Mouse (Mus musculus) neural tube, embryonic 15.5 days (tissue): ENCODE measurements around the gene Spata17. TPM values are rescaled to one million over a fixed set of nuclear protein-coding genes. Genes with fewer than 3 reads are reported as not detected.

Source experiments
- ATAC-seq: fragments of 200-750 bp; cut with Nextera tagmentation; 2 replicates; pipeline ENCODE4 v1.8.0; 2017; ENCODE audit warnings: mild to moderate bottlenecking, moderate TSS enrichment, moderate library complexity; ENCODE audit not compliant: low FRiP score
- H3K27ac ChIP-seq: fragments of 300-500 bp; sonication (generic); replicated peaks from 2 replicates; pipeline ENCODE4 v1.5.1; 2015; ENCODE audit warnings: mild to moderate bottlenecking, inconsistent platforms
- H3K27me3 ChIP-seq: fragments of 300-500 bp; sonication (generic); replicated peaks from 2 replicates; pipeline ENCODE4 v1.6.1; 2015; ENCODE audit warnings: inconsistent platforms
- H3K36me3 ChIP-seq: fragments of 300-500 bp; sonication (generic); 2 replicates; pipeline ENCODE4 v1.6.1; 2015; ENCODE audit warnings: inconsistent platforms
- H3K4me1 ChIP-seq: fragments of 300-500 bp; sonication (generic); 2 replicates; pipeline ENCODE4 v1.6.1; 2015; ENCODE audit warnings: inconsistent platforms
- H3K4me2 ChIP-seq: fragments of 300-500 bp; sonication (generic); 2 replicates; pipeline ENCODE4 v1.6.1; 2015; ENCODE audit warnings: inconsistent platforms, mild to moderate bottlenecking, moderate library complexity
- H3K4me3 ChIP-seq: fragments of 300-500 bp; sonication (generic); replicated peaks from 2 replicates; pipeline ENCODE4 v1.5.1; 2015; ENCODE audit warnings: mild to moderate bottlenecking, inconsistent platforms
- H3K9ac ChIP-seq: fragments of 300-500 bp; sonication (generic); replicated peaks from 2 replicates; pipeline ENCODE4 v1.6.1; 2015; ENCODE audit warnings: mild to moderate bottlenecking, inconsistent platforms
- H3K9me3 ChIP-seq: fragments of 300-500 bp; sonication (generic); replicated peaks from 2 replicates; pipeline ENCODE4 v1.6.1; 2016; ENCODE audit warnings: inconsistent platforms
- WGBS: fragments of 180-500 bp; shearing (Covaris S2); methylation state at CpG from one replicate; pipeline ENCODE4 v1.1.7; 2015; ENCODE audit warnings: mixed read lengths; 5-methylcytosine and 5-hydroxymethylcytosine counted together
- polyA plus RNA-seq: library from polyadenylated mRNA; unstranded; fragments of >200 nt; fragmentation: Nextera tagmentation; extraction: Ambion mirVana; gene quantifications from 2 replicates; pipeline ENCODE4 v1.2.1, GENCODE M21; 2015

Spata17 gene
- 1.8 and 2.0 TPM in 2 replicates for polyA plus RNA-seq

DNA sequence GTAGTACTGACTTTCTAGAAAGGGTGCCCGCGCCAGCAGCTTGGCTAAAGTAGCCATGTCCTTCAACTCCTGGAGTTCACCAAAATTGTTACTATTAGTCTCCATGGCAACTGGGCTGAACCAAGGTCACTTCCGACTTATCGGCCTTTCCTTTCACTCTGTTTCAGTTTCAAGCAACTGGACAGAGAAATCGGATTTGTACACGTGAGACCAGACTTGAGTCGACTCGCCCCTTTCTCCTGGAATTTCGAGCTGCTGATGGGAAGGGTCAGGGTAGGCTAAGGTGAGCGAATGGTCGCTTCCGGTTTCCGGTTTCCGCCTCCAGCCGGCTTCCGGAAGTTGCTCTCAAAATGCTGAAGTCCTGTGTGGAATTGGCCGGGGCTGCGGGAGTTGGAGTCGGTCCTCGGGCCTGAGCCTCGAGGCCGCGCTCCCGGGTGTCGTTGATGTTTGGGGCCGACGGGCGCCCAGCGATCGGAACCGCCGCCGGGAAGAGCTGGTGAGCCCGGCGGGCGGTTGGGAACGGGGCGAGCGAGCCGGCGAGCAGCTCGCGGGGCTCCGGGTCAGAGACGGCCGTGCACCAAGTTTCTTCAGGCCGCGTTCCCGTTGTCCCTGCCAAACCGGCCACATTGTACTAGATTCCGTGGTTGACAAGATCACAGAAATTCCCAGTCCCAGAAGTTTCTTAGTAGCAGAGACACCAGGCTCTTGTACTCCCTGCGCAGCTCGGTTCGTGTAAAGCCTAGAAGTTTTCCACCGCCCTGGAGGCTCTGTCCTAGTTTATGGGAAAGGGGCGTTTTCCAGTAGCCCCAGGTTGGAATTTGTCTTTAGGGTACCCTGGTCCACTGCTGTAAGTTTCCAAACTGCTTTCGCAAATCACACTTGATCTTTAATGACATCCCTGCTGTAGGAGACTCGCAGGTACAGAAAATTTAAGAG is at the start of gene Spata17, which contains the start of gene Gpatch2:
Gene Spata17, minus strand, starts transcription at position 285 of the 936 bp plus-strand sequence.
Gene Gpatch2, plus strand, starts transcription at position 328 of the 936 bp plus-strand sequence.
- under 1% methylated on average over 58 of the region's 58 CpGs for WGBS
- Histone ChIP-seq H3K27ac (peak within 1 kb of the TSS; percentile 84), H3K27me3 (no peaks in the 10 kb centered on the region), H3K9me3 (no peaks in the 10 kb centered on the region), H3K4me1 (peaks cover 9% of the 10 kb centered on the region; the same call in 1 of the 2 replicates), H3K36me3 (no peaks in the 10 kb centered on the region), H3K4me2 (peak within 1 kb of the TSS; percentile 82), H3K9ac (peak within 1 kb of the TSS; percentile 90), H3K4me3 (peak within 1 kb of the TSS; percentile 96)
- peak; percentile 89 for ATAC-seq

DNA sequence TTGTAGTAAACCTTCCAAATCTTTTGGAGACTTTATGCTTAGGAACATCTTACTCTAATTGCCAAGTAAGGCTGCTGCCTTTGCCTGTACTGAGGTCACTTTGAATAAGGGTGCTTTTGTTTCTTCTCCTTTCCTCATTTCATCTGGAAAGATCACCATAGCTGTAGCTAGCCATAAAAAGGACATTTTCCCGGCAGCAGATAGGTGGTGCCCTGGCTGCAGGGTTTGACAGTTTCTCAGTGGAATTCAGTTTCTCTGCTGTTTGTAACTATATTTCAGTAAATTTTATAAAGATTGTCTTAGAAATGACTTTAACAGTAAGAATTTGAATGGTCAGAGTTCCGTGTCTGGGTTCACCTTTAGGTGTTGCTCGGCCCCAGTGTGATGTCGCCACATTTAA is 43.5 kb upstream of the Spata17 start:
- Histone ChIP-seq H3K9me3 (no peaks in the 10 kb centered on the region), H3K4me2 (no peak overlapping the region), H3K27ac (no peak overlapping the region), H3K4me3 (no peak overlapping the region), H3K36me3 (no peaks in the 10 kb centered on the region), H3K9ac (no peak overlapping the region), H3K4me1 (0 out of 2 replicates have a peak, but pooled peaks cover 6% of the 10 kb centered on the region), H3K27me3 (no peaks in the 10 kb centered on the region)
- 76% methylated on average over 4 of the region's 4 CpGs for WGBS
- no peak for ATAC-seq

DNA sequence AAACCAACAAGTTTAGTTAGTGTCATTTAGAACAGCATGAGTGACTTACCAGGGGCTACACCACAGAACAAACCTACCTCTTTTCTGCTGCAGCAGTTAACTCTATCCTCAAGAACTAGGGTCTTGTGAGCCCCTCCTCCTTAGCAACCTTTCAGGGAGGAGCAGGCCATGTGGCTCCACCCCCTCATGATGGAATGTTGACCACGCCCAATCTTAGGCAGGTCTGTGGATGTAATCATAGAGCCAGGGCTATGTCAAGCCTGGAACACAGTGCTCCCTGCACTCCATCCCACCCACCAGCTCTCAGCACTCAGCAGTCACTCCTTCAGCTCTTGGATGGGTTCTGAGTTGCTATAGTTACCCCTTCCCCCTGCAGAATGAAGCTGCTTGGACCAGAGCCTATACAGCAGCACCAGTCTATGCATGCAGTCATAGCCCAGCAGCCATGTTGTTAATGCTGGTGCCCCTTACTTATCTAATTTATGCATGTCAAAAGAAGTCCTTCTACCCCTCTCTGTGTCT is 35.5 kb upstream of the Spata17 start:
- Histone ChIP-seq H3K4me1 (no peaks in the 10 kb centered on the region), H3K27ac (no peak overlapping the region), H3K27me3 (no peaks in the 10 kb centered on the region), H3K9me3 (no peaks in the 10 kb centered on the region), H3K4me3 (no peak overlapping the region), H3K36me3 (no peaks in the 10 kb centered on the region), H3K4me2 (no peak overlapping the region), H3K9ac (no peak overlapping the region)
- WGBS, result 95% methylated on average over 1 of the region's 1 CpGs
- ATAC-seq, result no peak

DNA sequence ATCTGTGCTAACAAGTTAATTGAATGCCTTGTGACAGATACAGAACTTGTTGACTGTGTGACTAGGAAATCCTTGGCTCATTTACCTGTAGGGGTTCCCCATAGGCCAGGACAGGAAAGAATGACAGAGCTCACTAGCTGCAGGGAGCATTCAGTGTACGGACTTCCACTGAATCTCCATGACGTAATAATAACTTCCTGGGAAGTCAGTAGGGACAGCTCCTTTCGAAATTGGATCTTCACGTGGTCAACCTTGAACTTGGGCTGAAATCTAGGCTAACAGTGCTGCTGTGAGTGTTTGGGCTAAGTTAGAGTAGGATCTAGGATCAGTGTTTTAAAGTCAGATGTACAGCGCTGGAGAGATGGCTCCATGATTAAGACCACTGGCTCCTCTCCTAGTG is 29.5 kb upstream of the Spata17 start:
- Histone ChIP-seq H3K4me2 (no peak overlapping the region), H3K4me1 (no peaks in the 10 kb centered on the region), H3K36me3 (no peaks in the 10 kb centered on the region), H3K27ac (no peak overlapping the region), H3K9me3 (no peaks in the 10 kb centered on the region), H3K4me3 (no peak overlapping the region), H3K9ac (no peak overlapping the region), H3K27me3 (no peaks in the 10 kb centered on the region)
- 87% methylated on average over 5 of the region's 5 CpGs for WGBS
- ATAC-seq, result no peak

DNA sequence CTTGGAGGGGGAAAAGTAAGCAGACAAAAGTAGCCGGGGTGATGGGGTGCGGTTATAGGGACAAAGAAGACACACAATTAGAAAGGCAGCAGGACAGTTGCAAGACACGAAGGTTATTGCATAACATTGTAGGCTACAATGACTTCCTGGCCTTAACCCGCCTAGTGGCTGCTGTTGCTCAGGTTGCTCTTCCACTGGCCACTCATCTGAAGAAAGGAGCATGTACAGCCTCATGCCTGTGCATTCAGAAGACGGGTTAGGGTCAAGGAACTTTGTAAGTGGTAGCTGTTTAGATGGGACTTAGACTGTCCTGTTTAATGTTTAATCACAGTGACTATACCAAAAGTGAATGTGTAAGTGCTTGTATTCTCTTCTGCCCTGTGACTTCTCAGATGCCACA is 26.1 kb upstream of the Spata17 start:
- Histone ChIP-seq H3K4me3 (no peak overlapping the region), H3K27ac (no peak overlapping the region), H3K9me3 (no peaks in the 10 kb centered on the region), H3K4me1 (no peaks in the 10 kb centered on the region), H3K27me3 (no peaks in the 10 kb centered on the region), H3K9ac (no peak overlapping the region), H3K4me2 (no peak overlapping the region), H3K36me3 (no peaks in the 10 kb centered on the region)
- WGBS, result 88% methylated on average over 5 of the region's 5 CpGs
- no peak for ATAC-seq

DNA sequence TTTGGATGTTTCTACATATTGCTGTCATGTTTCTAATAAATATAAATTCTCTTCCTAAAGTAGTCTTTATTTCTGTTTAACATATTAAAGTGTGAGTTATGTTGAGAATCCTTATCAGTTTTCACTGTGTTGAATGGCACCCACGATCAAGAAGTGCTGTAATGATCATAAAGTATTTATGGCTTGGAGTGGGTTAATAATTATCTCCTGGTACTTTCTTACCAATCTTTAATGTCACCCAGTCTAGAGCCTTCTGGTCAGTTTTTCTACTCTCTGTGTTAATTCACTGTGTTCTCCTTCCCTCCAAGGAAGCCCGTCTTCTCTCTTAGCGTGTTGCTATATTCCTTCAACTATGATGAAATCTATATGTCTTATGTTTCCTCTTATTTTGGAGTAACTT is 25.0 kb upstream of the Spata17 start:
- Histone ChIP-seq H3K4me2 (no peak overlapping the region), H3K36me3 (no peaks in the 10 kb centered on the region), H3K4me1 (no peaks in the 10 kb centered on the region), H3K9me3 (no peaks in the 10 kb centered on the region), H3K27me3 (no peaks in the 10 kb centered on the region), H3K27ac (no peak overlapping the region), H3K4me3 (no peak overlapping the region), H3K9ac (no peak overlapping the region)
- 92% methylated on average over 3 of the region's 3 CpGs for WGBS
- ATAC-seq, result no peak

DNA sequence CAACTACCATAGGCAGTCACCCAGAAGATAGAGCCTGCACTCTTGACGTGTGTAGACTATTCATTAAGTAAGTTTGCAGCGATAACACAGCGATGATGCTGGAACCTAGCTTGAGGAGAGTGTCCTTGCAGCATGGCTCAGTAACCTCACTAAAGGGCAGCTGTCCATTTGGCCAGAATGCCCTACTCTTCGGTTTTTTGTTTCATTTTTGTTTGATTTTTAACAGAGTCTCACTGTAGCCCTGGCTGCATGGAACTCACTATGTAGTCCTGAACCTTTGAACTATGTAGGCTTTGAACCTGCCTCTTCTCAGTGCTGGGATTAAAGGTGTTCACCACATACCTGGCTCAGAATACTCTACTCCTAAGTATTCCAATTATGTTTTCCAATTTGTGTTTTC is 22.8 kb upstream of the Spata17 start:
- 91% methylated on average over 4 of the region's 4 CpGs for WGBS
- Histone ChIP-seq H3K9ac (no peak overlapping the region), H3K9me3 (no peaks in the 10 kb centered on the region), H3K36me3 (no peaks in the 10 kb centered on the region), H3K27ac (no peak overlapping the region), H3K4me2 (no peak overlapping the region), H3K4me1 (no peaks in the 10 kb centered on the region), H3K27me3 (no peaks in the 10 kb centered on the region), H3K4me3 (no peak overlapping the region)
- no peak for ATAC-seq

DNA sequence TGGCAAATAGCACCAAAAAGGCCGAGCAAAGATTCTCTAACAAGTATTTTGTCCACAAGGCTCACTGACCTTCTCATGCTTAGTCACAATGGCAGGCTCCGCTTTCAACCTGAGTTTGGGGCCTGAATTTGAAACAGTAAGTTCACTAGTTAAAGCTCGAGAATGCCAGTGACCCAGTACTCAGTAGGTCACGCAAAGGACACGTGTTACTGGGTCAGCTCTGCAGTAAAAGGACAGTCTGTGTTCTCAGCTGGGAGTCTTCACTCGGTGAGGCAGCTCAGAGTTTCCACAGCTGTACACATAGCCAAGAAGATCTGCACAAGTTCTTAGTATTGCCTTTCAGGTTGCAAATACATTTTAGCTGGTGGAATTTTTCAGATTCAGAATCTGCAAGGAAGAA is 21.0 kb upstream of the Spata17 start:
- H3K36me3 ChIP-seq, result no peaks in the 10 kb centered on the region
- 81% methylated on average over 6 of the region's 6 CpGs for WGBS
- H3K4me3 ChIP-seq, result no peak overlapping the region
- H3K9ac ChIP-seq, result no peak overlapping the region
- H3K27me3 ChIP-seq, result no peaks in the 10 kb centered on the region
- H3K4me2 ChIP-seq, result no peak overlapping the region
- H3K9me3 ChIP-seq, result no peaks in the 10 kb centered on the region
- no peak overlapping the region for H3K27ac ChIP-seq
- no peaks in the 10 kb centered on the region for H3K4me1 ChIP-seq
- no peak for ATAC-seq

DNA sequence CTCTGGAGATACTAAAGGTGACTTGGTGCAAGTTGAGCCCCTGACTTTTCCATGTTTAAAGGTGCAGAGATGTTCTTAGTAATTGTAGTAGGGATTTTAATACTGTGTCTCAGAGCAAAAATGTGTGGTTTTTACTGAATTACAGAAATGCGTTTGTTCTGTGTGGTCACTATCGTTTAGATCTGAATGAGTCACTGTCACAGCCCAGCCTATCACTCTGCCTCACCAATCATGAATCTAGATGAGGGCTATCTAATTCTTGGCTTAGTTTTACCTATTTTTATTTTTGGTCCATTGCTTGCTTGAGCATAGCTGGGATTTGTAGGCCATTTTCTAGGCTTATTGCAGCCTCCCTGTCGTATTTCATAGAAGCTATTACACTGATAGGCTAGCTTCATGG is 19.9 kb upstream of the Spata17 start:
- 94% methylated on average over 3 of the region's 3 CpGs for WGBS
- no peak for ATAC-seq
- H3K4me3 ChIP-seq, result no peak overlapping the region

DNA sequence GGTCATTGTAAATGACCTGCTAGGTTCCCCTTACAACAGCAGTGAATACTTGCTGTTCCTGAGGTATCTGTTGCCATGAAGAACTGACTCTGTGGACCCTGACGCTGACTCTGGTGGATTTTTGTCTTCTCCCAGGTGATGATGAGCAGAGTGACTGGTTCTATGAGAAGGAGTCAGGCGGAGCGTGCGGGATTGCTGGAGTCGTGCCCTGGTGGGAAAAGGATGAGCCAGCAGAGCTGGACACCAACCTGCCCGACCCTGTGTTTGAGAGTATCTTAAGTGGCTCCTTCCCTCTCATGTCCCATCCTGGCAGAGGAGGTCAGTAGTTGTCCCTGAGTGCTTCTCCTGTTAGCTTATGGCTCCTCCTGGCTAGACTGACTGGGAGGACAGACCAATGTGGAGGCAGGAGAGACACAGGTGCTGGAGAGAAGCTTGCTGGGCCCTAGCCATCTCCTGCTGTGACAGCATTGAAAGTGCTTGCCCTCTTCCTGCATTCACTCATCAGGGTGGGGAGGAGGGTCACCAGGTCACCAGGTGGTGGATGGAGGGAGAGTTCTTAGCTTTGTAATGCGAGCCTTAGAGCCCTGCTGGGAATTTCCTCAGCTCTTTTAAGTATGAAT is 17.8 kb upstream of the Spata17 start:
- Histone ChIP-seq H3K9me3 (no peaks in the 10 kb centered on the region), H3K4me3 (no peak overlapping the region), H3K4me2 (no peak overlapping the region), H3K9ac (no peak overlapping the region), H3K36me3 (no peaks in the 10 kb centered on the region), H3K27me3 (no peaks in the 10 kb centered on the region), H3K27ac (no peak overlapping the region), H3K4me1 (no peaks in the 10 kb centered on the region)
- ATAC-seq, result no peak
- WGBS, result 61% methylated on average over 7 of the region's 7 CpGs

More for the DNA sequence above, 19.9 kb upstream of the Spata17 start:
- H3K27me3 ChIP-seq, result no peaks in the 10 kb centered on the region
- H3K36me3 ChIP-seq, result no peaks in the 10 kb centered on the region
- H3K4me2 ChIP-seq, result no peak overlapping the region
- H3K4me1 ChIP-seq, result no peaks in the 10 kb centered on the region
- no peak overlapping the region for H3K27ac ChIP-seq
- H3K9ac ChIP-seq, result no peak overlapping the region
- H3K9me3 ChIP-seq, result no peaks in the 10 kb centered on the region

DNA sequence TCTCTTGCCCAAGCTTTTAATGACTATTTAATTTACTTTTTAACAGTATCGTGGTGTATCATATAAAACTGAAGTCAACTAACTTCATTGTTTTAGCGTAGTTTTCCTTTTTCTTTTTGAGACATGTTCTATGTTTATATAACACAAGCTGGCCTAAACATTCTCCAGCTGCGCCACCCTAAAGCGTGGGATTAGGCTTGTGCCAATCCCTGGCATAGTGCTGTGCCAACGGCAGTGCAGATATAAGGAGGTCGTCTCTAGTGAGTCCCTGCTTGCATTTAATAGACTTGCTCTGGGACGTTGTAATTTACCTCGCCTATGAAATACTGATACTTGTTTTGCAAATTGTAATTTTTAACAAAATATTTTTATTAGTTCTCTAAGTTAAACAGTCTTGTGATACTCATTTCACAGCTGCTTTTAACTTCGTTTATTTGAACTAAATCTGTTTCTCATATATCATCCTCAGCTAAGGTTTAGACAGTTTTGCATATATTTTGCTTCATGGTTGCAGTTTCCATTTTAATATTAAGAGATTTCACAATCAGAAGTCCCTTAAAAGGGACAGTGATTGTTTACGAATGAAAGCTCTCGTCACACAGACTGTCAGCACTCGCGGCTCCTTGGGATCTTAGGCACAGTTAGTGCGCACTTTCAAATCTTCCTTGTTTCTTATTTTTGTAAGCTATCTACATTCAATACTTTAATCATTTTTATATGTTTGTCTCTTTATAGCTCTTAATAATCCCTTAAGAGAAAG is 17.1 kb upstream of the Spata17 start:
- Histone ChIP-seq H3K27me3 (no peaks in the 10 kb centered on the region), H3K4me3 (no peak overlapping the region), H3K9ac (no peak overlapping the region), H3K4me1 (0 out of 2 replicates have a peak, but pooled peaks cover 2% of the 10 kb centered on the region), H3K9me3 (no peaks in the 10 kb centered on the region), H3K4me2 (no peak overlapping the region), H3K36me3 (no peaks in the 10 kb centered on the region), H3K27ac (no peak overlapping the region)
- 83% methylated on average over 14 of the region's 14 CpGs for WGBS
- no peak for ATAC-seq
